Mouse (Mus musculus) skeletal muscle tissue, adult 2 months (tissue): ENCODE data around the gene Gm20388.
"Not testable (repeated sequence)": the region's sequence is repeated elsewhere in the genome, so short reads cannot be mapped to it uniquely, and the experiment has no call there.

Experiments used
- DNase-seq: peaks from one replicate; pipeline ENCODE4 v3.0.0-alpha.2; 2012; ENCODE audit warnings: low read depth, low spot score

The Gm20388 gene

GRCm38 (mm10) chr8:123807852-123808573 is 3897.4 kb downstream of the Gm20388 start:
- no peak for DNase-seq

- DNase-seq: no peak
Measured at GRCm38 (mm10) chr8:123808671-123809070, 3898.0 kb downstream of the Gm20388 start.

DNA sequence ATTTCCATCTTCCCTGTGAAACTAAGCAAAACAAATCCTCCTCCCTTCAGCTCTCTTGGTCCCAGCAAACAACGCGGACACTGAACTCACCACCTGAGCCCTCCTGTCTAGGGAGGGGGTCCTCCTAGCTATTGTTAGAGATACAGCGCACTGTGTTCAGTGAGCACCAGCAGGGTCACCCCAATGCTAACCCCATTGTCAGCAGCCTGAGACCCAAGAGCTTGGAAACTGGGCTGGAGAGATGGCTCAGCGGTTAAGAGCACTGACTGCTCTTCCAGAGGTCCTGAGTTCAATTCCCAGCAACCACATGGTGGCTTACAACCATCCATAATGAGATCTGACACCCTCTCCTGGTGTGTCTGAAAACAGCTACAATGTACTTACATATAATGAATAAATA is 3898.7 kb downstream of the Gm20388 start:
- DNase-seq: not testable (repeated sequence)

- DNase-seq: no peak
Measured at GRCm38 (mm10) chr8:123812227-123812626, 3901.6 kb downstream of the Gm20388 start.

DNA sequence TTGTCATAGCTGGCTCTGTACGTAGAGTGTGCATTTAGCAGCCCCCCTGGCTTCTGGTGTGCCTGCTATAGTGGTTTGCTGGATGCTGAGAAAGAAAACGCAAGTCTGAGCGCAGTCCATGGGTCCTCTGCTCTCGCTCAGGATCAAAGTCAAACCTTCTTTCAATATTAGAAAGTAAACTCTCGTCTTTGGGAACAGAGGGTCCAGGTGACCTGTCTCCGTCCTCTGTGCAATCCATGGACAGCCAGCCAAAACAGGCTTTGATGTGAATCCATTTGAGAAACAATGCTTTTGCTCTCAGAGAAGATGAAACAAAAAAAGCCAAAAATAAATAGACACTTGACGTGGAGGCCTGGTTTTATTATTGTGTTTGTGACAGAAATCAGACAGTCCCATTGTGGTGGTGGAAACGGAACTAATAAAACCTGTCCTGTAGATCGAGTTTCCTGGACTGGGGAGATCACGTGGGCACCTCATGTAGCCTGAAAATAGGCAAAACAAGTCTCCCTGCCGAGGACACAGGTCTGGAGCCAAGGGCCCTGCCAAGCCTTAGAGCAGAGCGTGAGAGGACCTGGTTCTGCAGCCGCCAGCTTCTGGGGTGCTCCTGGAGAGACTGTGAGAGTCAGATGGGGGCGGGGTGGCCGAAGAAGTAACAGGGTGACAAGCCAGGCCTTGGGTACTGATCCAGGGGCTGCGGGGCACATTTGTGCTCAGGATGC is 3902.7 kb downstream of the Gm20388 start:
- DNase-seq: no peak

DNA sequence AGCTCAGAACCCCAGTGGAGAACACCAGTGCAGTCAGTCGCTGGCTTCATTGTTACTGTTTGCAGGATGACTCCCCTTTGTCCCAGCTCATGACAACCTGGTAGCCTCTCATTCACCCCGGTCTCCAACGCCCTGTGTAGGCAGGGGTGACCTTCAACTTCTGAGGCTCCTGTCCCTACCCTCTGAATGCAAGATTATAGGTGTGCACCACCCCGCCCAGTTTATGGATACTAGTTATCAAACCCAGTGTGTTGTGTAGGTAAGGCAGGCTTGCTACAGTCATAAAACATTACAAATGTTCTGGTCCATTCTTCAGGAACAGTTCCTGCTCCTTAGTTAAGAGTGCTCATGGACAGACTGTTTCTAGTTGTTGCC is 3903.2 kb downstream of the Gm20388 start:
- no peak for DNase-seq

GRCm38 (mm10) chr8:123815325-123815724 is 3904.7 kb downstream of the Gm20388 start:
- DNase-seq: no peak

GRCm38 (mm10) chr8:123816939-123817338 is 3906.3 kb downstream of the Gm20388 start:
- DNase-seq: no peak

DNA sequence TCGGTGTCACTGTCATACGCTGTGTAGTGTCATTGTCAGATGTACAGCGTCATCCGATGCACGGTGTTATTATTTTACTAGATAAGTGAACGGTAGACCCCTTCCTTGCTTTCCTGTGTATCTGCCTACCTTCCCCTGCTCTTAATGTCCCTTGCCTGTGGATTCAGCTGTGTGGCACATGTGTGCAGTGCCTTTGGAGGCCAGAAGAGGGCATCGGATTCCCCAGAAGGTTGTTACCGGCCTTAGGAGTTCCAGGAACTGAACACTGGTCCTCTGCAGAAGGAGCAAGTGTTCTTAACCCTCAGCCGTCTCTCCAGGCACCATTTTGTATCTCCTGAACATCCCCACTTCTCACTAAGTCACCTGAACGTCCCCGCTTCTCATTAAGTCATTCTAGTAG is 3907.1 kb downstream of the Gm20388 start:
- DNase-seq: no peak

GRCm38 (mm10) chr8:123819683-123820610 is 3909.3 kb downstream of the Gm20388 start:
- no peak for DNase-seq

- DNase-seq: no peak
Measured at GRCm38 (mm10) chr8:123820780-123821179, 3910.1 kb downstream of the Gm20388 start.

DNA sequence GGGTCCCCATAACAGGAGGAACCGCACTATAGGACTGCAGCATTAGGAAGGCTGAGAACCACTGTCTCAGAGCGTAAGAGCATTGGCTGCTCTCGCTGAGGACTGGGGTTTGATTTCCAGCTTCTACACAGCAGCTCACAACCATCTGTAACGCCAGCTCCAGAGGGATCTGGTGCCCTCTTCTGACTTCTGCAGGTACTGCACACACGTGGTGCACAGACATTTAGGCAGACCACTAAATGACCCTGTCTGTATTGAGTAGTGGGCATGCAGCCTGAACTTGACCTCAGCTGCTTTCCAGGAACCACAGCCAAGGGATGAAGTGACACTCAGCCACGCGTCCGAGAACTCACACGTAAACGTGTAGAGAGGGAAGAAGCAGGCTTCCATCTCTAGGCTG is 3912.5 kb downstream of the Gm20388 start:
- DNase-seq: no peak

- DNase-seq: no peak
Measured at GRCm38 (mm10) chr8:123823532-123824123, 3913.0 kb downstream of the Gm20388 start.

DNA sequence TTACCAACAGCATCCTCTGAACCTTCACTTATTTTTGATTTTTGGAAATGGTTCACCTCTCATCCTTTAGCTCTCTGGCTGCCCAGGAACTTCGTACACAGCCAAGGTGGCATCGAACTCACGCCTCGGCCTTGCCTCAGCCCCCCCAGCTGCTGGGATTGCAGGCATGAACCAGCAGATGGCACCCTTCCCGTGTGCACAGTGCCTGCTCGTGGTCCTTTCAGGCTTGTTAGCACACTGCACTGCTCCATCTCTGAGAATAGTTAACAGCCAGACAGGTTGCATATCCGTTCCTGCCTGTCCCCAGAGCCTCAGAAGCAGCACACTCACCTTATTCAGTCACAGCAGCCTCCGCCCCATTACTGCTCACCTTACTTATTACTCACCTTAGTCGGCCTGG is 3915.4 kb downstream of the Gm20388 start:
- no peak for DNase-seq

- no peak for DNase-seq
Measured at GRCm38 (mm10) chr8:123826758-123827157, 3916.1 kb downstream of the Gm20388 start.

- no peak for DNase-seq
Measured at GRCm38 (mm10) chr8:123827523-123827922, 3916.9 kb downstream of the Gm20388 start.

DNA sequence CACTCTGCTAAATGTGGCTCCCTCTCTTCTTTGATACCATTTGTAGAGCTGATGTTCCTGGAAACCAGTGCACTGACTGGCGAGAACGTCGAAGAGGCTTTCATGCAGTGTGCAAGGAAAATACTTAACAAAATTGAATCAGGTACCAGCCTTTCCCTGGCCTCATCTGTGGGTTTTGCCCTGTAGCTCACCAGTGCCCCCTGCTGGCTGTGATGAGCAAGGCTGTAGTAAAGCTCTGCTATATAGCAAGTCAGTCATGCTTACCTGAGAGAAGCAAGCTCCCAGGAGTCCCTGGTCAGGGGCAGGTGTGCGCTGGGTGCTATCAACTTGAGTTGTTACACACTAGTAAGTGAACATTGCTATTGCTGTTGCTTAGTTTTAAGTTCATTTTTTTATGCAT is 3922.1 kb downstream of the Gm20388 start:
- DNase-seq: peak; percentile 46

- peak; percentile 33 for DNase-seq
Measured at GRCm38 (mm10) chr8:123835451-123835850, 3924.8 kb downstream of the Gm20388 start.

DNA sequence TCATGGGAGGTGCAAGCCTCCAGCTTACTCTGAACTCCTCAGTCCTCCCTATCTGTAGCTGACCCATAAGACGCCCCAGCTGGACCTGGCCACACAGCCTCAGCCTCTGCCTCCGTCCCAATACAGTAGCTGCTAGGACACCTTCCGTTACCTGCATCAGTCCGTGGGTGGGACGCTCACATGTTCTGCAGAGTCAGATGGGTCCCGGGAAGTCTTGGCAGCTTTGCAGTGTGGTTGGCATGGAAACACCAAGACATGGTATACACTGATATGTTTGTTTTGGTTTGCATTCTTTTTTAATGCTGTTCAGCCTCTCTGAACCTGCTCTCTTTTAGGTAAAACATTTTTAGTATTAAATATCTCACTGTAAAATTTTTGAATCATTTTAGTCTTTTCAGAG is 3925.7 kb downstream of the Gm20388 start:
- no peak for DNase-seq

GRCm38 (mm10) chr8:123838496-123838895 is 3927.9 kb downstream of the Gm20388 start:
- no peak for DNase-seq

DNA sequence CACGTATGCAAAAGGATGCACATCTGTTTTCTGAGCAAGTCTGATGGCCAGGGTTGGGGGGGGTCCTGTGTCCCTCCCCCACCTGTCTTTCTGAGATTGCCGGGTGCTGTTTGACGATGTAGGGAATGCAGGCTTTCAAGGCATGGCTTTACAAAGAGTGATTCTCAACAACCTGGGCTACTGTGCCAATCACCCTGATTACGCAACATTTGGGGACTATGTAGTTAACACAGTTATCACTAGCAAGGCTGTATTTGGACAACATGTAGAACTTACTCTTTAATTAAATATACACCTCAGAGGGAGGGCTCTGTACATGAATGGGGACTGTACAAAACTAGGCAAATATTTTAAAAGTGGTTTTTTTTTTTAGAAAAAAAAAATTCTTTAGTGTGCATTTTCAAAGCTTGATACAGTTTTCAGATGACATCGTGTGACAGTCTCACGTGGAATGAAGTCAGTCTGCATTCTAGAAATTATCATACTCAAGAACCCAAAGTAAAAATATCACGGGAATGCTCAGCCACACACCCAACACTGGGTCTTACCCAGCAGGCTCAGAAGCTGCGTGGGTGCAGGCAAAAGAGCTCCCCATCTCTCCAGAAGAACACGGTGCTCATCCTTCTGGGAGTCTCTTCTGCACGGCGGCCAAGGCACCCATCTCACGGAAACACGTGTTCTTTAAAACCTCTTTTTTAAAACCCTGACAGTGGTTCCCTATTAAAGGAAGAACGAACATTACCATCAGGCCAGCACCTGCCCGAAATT is 3930.1 kb downstream of the Gm20388 start:
- no peak for DNase-seq
